Mouse (Mus musculus) layer of hippocampus, adult 8-10 months (tissue): ENCODE data around the gene Ccdc62. TPM values are rescaled to one million over a fixed set of nuclear protein-coding genes. Genes with fewer than 3 reads are reported as not detected.

Source experiments
- DNase-seq, 2 experiments: peaks; one replicate each; pipeline ENCODE4 v3.0.0; 2022; ENCODE audit warnings: low spot score in 2 of 2
- total RNA-seq, 4 experiments: library from RNA; stranded (reverse); gene quantifications; 2 replicates each; pipeline ENCODE4 v1.2.4; 2022

Gene Ccdc62
- total RNA-seq, 4 experiments from 2014 or later: 2.1 to 7.2 (median 5.2) TPM

DNA sequence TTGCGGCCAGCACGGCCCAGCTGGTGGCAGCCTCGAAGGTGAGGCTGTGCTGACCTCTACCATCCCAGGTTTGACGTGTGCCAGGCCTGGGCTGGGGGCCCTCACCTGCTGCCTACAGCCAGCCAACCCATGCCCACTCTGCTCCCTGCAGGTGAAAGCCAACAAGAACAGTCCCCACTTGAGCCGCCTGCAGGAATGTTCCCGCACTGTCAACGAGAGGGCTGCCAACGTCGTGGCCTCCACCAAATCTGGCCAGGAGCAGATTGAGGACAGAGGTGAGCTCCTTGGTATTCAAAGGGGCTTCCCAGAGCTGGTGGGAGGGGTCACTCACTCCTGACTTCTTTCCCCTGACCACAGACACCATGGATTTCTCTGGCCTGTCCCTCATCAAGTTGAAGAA lies 70.8 kb downstream of the Ccdc62 start:
- no peak for DNase-seq

GRCm38 (mm10) chr5:124002876-124003275 lies 72.4 kb downstream of the Ccdc62 start:
- DNase-seq: peak; percentile 62 to 67

- no peak for DNase-seq
Observed at GRCm38 (mm10) chr5:124003375-124003774, 72.9 kb downstream of the Ccdc62 start.

DNA sequence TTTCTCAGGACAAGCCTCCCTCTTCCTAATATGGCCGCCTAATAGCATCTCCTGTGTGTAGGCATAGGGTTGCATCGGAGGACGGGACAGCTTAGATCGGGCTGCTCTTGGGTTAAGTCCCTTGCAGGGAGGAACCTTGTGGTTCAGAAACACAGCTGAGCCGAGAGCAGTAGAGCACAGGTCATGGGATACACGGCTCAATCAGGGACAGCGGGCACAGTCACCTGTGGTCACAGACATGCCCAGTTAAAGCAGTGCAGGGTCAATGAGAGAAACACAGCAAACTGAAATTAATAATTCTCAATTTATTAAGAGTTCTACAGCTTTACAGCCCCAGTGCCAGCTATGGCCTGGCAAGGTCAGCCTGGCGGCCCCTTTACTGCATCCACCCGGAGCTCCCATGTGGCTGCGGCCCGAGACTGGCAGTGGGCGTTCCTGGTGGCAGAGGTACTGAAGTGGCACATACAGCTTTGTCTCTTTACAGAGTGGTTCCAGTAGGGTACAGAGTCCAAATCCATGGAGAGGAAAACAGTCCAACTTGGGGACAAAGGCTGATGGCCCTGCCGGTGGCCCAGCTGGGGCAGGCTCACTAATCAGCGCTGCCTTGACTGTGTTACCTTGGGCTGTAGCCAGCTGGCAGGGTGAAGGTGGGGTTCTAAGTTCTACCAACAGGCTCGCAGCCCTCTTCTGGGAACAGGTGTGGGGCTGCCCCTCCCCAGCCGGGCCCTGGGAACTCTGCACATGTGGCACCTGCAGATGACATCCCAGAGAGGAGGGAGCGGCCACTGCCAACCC lies 74.1 kb downstream of the Ccdc62 start:
- no peak for DNase-seq

- DNase-seq: no peak
Observed at GRCm38 (mm10) chr5:124005151-124005500, 74.6 kb downstream of the Ccdc62 start.

DNA sequence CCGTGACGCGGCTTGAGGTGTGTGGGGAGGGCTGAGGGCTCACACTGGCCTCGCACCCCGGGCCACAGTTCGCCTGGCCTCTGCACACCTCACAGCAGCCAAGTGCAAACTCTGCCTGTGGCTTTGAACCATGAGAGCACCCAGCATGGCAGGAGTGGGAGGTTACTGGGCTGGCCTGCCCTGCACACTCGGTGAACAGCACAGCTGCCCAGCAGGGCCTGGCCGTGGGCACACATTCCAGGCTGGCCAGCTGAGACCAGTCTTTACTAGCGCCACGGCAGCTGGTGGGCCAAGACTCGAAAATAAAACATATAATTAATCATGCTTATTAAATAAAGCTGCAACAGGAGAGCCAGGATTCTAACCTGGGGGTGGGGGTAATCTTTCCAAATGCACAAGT lies 75.1 kb downstream of the Ccdc62 start:
- no peak for DNase-seq

- no peak for DNase-seq
Observed at GRCm38 (mm10) chr5:124006082-124006873, 75.8 kb downstream of the Ccdc62 start.

DNA sequence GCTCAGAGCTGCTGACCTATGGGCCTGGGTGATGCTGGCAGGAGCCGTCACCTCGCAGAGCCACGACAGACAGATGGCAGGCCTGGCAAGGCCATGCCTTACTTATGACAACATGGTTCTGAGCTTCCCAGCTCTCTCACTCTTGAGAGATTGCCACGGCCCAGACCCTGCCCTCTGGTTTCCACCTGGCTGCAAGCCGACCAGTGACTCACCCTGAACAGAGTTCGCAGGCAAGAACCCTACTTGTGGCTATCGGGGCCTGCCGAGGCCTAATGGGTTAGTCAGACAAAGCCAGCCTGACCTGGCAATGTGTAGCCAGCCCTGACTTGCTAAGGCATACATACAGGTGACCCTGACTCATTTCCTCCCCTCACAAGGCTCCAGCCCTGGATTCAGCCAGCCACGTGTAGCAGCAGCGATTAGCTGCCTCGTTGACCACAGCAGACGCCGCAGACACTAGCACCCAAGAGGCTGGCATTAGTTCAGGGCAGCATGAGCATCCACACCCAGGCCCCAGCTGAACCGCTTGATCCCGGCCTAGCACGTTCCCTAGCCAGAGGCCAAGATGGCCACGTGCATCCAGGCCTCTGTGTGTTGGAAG lies 76.5 kb downstream of the Ccdc62 start:
- no peak for DNase-seq

GRCm38 (mm10) chr5:124010077-124010476 lies 79.6 kb downstream of the Ccdc62 start:
- DNase-seq: no peak

- no peak for DNase-seq
Observed at GRCm38 (mm10) chr5:124010910-124011655, 80.6 kb downstream of the Ccdc62 start.

GRCm38 (mm10) chr5:124011927-124012326 lies 81.4 kb downstream of the Ccdc62 start:
- DNase-seq: no peak

DNA sequence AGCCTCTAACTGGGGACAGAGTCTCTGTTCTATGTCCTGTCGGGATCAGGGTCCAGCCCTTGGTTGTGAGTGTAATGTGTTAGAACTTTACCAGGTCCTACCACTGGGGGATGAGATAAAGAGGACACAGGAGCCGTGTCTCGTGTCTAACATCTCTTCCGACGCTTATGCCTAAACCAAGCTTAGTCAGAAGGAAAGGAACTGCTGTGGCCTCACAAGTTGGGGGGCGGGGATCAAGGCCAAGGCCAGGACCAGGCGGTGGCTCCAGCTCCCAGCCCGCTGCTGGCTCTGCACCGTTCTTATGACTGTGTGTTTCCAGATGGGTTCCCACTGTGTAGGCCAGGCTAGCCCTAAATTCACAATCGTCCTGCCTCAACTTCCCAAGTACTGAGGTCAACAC lies 82.4 kb downstream of the Ccdc62 start:
- DNase-seq: no peak

- no peak for DNase-seq
Observed at GRCm38 (mm10) chr5:124013747-124014146, 83.3 kb downstream of the Ccdc62 start.

GRCm38 (mm10) chr5:124014180-124014579 lies 83.7 kb downstream of the Ccdc62 start:
- DNase-seq: no peak

GRCm38 (mm10) chr5:124014791-124015251 lies 84.3 kb downstream of the Ccdc62 start:
- no peak for DNase-seq

GRCm38 (mm10) chr5:124015727-124016126 lies 85.2 kb downstream of the Ccdc62 start:
- no peak for DNase-seq

- DNase-seq: no peak
Observed at GRCm38 (mm10) chr5:124016291-124016821, 85.9 kb downstream of the Ccdc62 start.

GRCm38 (mm10) chr5:124017941-124018340 lies 87.5 kb downstream of the Ccdc62 start:
- DNase-seq: no peak

DNA sequence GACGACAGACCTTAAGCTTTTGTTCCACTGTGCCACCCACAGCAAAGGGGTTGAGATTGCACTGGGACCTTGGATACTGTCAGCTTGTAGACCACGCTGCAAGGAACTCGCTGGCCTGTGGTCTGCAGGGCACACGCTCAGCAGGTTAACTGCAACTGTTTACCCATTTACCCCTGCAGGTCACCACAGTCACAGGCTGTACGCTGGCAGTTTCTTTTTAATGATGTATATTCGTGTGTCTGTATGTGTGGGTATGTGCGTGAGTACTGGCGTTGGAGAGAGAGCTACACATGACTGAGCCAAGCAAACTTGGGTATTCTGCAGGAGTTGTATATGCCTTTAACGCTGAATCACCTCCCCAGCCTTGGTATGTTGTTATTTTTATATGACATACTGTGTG lies 88.2 kb downstream of the Ccdc62 start:
- no peak for DNase-seq
